In the genomic region with DNA sequence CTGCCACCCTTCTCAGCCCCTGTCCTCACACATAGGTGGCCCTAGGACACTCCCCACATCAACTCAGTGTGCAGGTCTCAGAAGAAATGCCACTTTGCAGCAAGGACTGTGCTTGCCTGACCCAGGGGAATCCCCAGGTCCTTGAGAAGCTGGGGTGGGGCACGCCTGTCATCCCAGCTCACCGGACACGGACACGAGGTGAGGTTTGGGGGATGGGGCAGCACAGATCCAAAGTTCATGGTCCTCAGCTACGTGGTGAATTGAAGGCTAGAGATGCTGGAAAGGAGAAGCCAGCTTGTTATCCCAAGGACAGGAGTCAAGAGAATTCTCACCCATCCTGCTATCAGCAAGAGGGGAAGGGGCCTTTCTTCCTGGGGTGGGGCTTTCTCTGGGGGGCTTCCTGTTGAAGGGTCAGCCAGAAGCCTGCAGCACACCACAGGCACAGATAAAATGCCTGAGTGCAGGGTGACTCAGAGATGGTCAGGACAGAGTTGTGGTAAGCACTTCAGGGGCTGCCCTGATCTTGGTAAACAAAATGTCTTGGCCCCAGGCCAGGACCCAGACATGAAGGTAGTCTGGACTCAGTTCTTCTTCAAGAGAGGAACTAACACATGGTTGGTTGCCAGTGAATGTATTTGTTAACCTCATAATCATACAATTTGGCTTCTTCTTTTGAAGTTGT, we compare ENCODE assay signal across 8 mouse cellular contexts. TPM values are rescaled to one million over a fixed set of nuclear protein-coding genes. Genes with fewer than 3 reads are reported as not detected.
A peak's percentile ranks its signal among the peaks of the same experiment; 100 is the strongest.
DNase-seq lines count a peak whose midpoint lies in the region; ATAC-seq and TF ChIP-seq lines count a peak whose summit lies in the region.

No protein-coding gene starts in this region.

- 0 out of 2 replicates have a peak overlapping the region, but pooled peaks have one; percentile 0 for H3K9ac ChIP-seq in intestine, embryonic 15.5 days
- peak overlapping the region; percentile 35; the same call in 1 of the 2 replicates for H3K9ac ChIP-seq in lung, embryonic 16.5 days (ENCODE audit: low read length)
- H3K9ac ChIP-seq in stomach, postnatal 0 days (ENCODE audit: low read length): 0 out of 2 replicates have a peak overlapping the region, but pooled peaks have one; percentile 35

- TF ChIP-seq CTCF in stomach, postnatal 0 days (IDR thresholded peaks at IDR 0.05; ENCODE audit: low read depth): no peak

- no peak overlapping the region for H3K4me3 ChIP-seq in intestine, embryonic 15.5 days (replicated peaks)
- no peak overlapping the region for H3K4me3 ChIP-seq in lung, embryonic 16.5 days (ENCODE audit: low read length)
- no peak overlapping the region for H3K4me3 ChIP-seq in stomach, postnatal 0 days (ENCODE audit: low read depth, low read length)

- no peak for TF ChIP-seq EP300 in stomach, postnatal 0 days (optimal IDR thresholded peaks at IDR 0.05)

- peak overlapping the region; percentile 25 for H3K4me2 ChIP-seq in intestine, embryonic 15.5 days (replicated peaks)
- H3K4me2 ChIP-seq in lung, embryonic 16.5 days (ENCODE audit: low read depth, low read length): no peak overlapping the region
- H3K4me2 ChIP-seq in stomach, postnatal 0 days (replicated peaks; ENCODE audit: low read depth): peak overlapping the region; percentile 3; the same call in 1 of the 2 replicates

- 27% methylated on average over 5 of the region's 5 CpGs for WGBS in intestine, embryonic 15.5 days
- WGBS in lung, embryonic 16.5 days: 12% methylated on average over 5 of the region's 5 CpGs
- WGBS in stomach, postnatal 0 days: 27% methylated on average over 5 of the region's 5 CpGs

- H3K36me3 ChIP-seq in intestine, embryonic 15.5 days: peaks cover 27% of the 10 kb centered on the region
- peaks cover 27% of the 10 kb centered on the region for H3K36me3 ChIP-seq in lung, embryonic 16.5 days (ENCODE audit: control insufficient read depth, insufficient read depth, low read length)
- peaks cover 18% of the 10 kb centered on the region for H3K36me3 ChIP-seq in stomach, postnatal 0 days (ENCODE audit: control insufficient read depth, insufficient read depth, low read length)

- H3K27me3 ChIP-seq in intestine, embryonic 15.5 days (replicated peaks): no peaks in the 10 kb centered on the region
- no peaks in the 10 kb centered on the region for H3K27me3 ChIP-seq in lung, embryonic 16.5 days (ENCODE audit: control insufficient read depth, insufficient read depth, low read depth, low read length)
- H3K27me3 ChIP-seq in stomach, postnatal 0 days (ENCODE audit: control insufficient read depth, insufficient read depth, low read length): no peaks in the 10 kb centered on the region

- DNase-seq in urinary bladder, postnatal 14 days (ENCODE audit: low spot score): peak; percentile 83
- DNase-seq in urinary bladder, adult 2 months (ENCODE audit: low spot score): no peak
- peak; percentile 72 for DNase-seq in c-Kit-positive CD71-negative TER-119-negative erythroid progenitor cells, embryonic 14.5 days (ENCODE audit: low read depth)
- DNase-seq in stomach, postnatal 0 days (ENCODE audit: low spot score): peak; percentile 53
- DNase-seq in embryo, embryonic 9.5 days (ENCODE audit: extremely low spot score): no peak
- DNase-seq in embryo, embryonic 10 days (ENCODE audit: low spot score): no peak

- H3K27ac ChIP-seq in intestine, embryonic 15.5 days: peak overlapping the region; percentile 90
- peak overlapping the region; percentile 10 for H3K27ac ChIP-seq in lung, embryonic 16.5 days (ENCODE audit: low read length)
- peak overlapping the region; percentile 85 for H3K27ac ChIP-seq in stomach, postnatal 0 days (replicated peaks)

- no peaks in the 10 kb centered on the region for H3K9me3 ChIP-seq in intestine, embryonic 15.5 days
- H3K9me3 ChIP-seq in lung, embryonic 16.5 days (ENCODE audit: control insufficient read depth, low read length): no peaks in the 10 kb centered on the region
- H3K9me3 ChIP-seq in stomach, postnatal 0 days (ENCODE audit: control insufficient read depth, low read length): no peaks in the 10 kb centered on the region

- H3K4me1 ChIP-seq in intestine, embryonic 15.5 days (replicated peaks): peaks cover 36% of the 10 kb centered on the region
- peaks cover 24% of the 10 kb centered on the region for H3K4me1 ChIP-seq in lung, embryonic 16.5 days (replicated peaks; ENCODE audit: control insufficient read depth, insufficient read depth, low read length)
- peaks cover 10% of the 10 kb centered on the region; the same call in 1 of the 2 replicates for H3K4me1 ChIP-seq in stomach, postnatal 0 days (replicated peaks; ENCODE audit: control insufficient read depth, insufficient read depth)

- ATAC-seq in intestine, embryonic 15.5 days: peak; percentile 65
- ATAC-seq in lung, embryonic 16.5 days (ENCODE audit: low read depth): peak; percentile 43; the same call in 1 of the 2 replicates
- peak; percentile 38 for ATAC-seq in stomach, postnatal 0 days (ENCODE audit: low FRiP score, low TSS enrichment)

RNA-seq across cellular contexts. Expression of a gene that starts 6.7 kb away (rescaled TPM):
- 141 and 178 TPM in 2 replicates for polyA plus RNA-seq in urinary bladder, adult 2 months (2012; rRNA removed)
- 206 and 218 TPM in 2 replicates for polyA plus RNA-seq in intestine, embryonic 15.5 days (2015; fragmentation: Nextera tagmentation; extraction: Ambion mirVana)
- polyA plus RNA-seq in lung, embryonic 16.5 days (2015; fragmentation: Nextera tagmentation; extraction: Ambion mirVana): 194 and 210 TPM in 2 replicates
- polyA plus RNA-seq in stomach, postnatal 0 days (2015; fragmentation: Nextera tagmentation; extraction: Ambion mirVana): 121 and 122 TPM in 2 replicates

RNA-seq across cellular contexts. Expression of a gene that starts 14.0 kb away (rescaled TPM):
- polyA plus RNA-seq in urinary bladder, adult 2 months (2012; rRNA removed): 524 and 620 TPM in 2 replicates
- 712 and 771 TPM in 2 replicates for polyA plus RNA-seq in intestine, embryonic 15.5 days (2015; fragmentation: Nextera tagmentation; extraction: Ambion mirVana)
- polyA plus RNA-seq in lung, embryonic 16.5 days (2015; fragmentation: Nextera tagmentation; extraction: Ambion mirVana): 554 and 585 TPM in 2 replicates
- 435 and 445 TPM in 2 replicates for polyA plus RNA-seq in stomach, postnatal 0 days (2015; fragmentation: Nextera tagmentation; extraction: Ambion mirVana)

RNA-seq across cellular contexts. Expression of a gene that starts 16.5 kb away (rescaled TPM):
- polyA plus RNA-seq in urinary bladder, adult 2 months (2012; rRNA removed): 18.9 and 23.0 TPM in 2 replicates
- 6.3 and 6.5 TPM in 2 replicates for polyA plus RNA-seq in intestine, embryonic 15.5 days (2015; fragmentation: Nextera tagmentation; extraction: Ambion mirVana)
- 18.1 and 21.8 TPM in 2 replicates for polyA plus RNA-seq in lung, embryonic 16.5 days (2015; fragmentation: Nextera tagmentation; extraction: Ambion mirVana)
- polyA plus RNA-seq in stomach, postnatal 0 days (2015; fragmentation: Nextera tagmentation; extraction: Ambion mirVana): 2.0 TPM in 2 replicates

RNA-seq across cellular contexts. Expression of a gene that starts 36.6 kb away (rescaled TPM):
- 7.5 and 9.2 TPM in 2 replicates for polyA plus RNA-seq in urinary bladder, adult 2 months (2012; rRNA removed)
- 3.0 and 3.7 TPM in 2 replicates for polyA plus RNA-seq in intestine, embryonic 15.5 days (2015; fragmentation: Nextera tagmentation; extraction: Ambion mirVana)
- polyA plus RNA-seq in lung, embryonic 16.5 days (2015; fragmentation: Nextera tagmentation; extraction: Ambion mirVana): 4.9 and 5.6 TPM in 2 replicates
- 2.6 and 3.2 TPM in 2 replicates for polyA plus RNA-seq in stomach, postnatal 0 days (2015; fragmentation: Nextera tagmentation; extraction: Ambion mirVana)

RNA-seq across cellular contexts. Expression of a gene that starts 44.6 kb away (rescaled TPM):
- 173 and 185 TPM in 2 replicates for polyA plus RNA-seq in urinary bladder, adult 2 months (2012; rRNA removed)
- polyA plus RNA-seq in intestine, embryonic 15.5 days (2015; fragmentation: Nextera tagmentation; extraction: Ambion mirVana): 239 and 242 TPM in 2 replicates
- polyA plus RNA-seq in lung, embryonic 16.5 days (2015; fragmentation: Nextera tagmentation; extraction: Ambion mirVana): 401 and 405 TPM in 2 replicates
- 236 and 245 TPM in 2 replicates for polyA plus RNA-seq in stomach, postnatal 0 days (2015; fragmentation: Nextera tagmentation; extraction: Ambion mirVana)

Comparison
In these comparisons a context has a peak if more than half of its experiments do, and no peak if none do; other contexts are left out.
1. DNase-seq: peak in urinary bladder, postnatal 14 days (single experiment), c-Kit-positive CD71-negative TER-119-negative erythroid progenitor cells, embryonic 14.5 days (single experiment) and stomach, postnatal 0 days (single experiment); none in urinary bladder, adult 2 months (single experiment), embryo, embryonic 9.5 days (single experiment) and embryo, embryonic 10 days (single experiment).
2. H3K27ac ChIP-seq: peak in every context shown above with its lines; median percentile 90 in intestine, embryonic 15.5 days; 85 in stomach, postnatal 0 days; 10 in lung, embryonic 16.5 days.
3. Peak in every context shown above with its lines, with median percentiles within 50 percentile points of each other: ATAC-seq and H3K9ac ChIP-seq.